Mouse (Mus musculus) heart, embryonic 11.5 days (tissue): ENCODE results near the gene Creb3l2. TPM values are rescaled to one million over a fixed set of nuclear protein-coding genes. Genes with fewer than 3 reads are reported as not detected.

ENCODE experiments used
- ATAC-seq: fragments of 200-750 bp; cut with Nextera tagmentation; replicated peaks from 2 replicates; pipeline ENCODE4 v1.8.0; 2017; ENCODE audit warnings: moderate library complexity; ENCODE audit not compliant: insufficient number of reproducible peaks, low FRiP score, low TSS enrichment
- H3K27ac ChIP-seq: fragments of 300-500 bp; sonication (generic); 2 replicates; pipeline ENCODE4 v1.5.1; 2014; ENCODE audit warnings: mild to moderate bottlenecking, low read depth, low read length
- H3K27me3 ChIP-seq: fragments of 300-500 bp; sonication (generic); 2 replicates; pipeline ENCODE4 v1.6.1; 2014; ENCODE audit warnings: mild to moderate bottlenecking, low read length, mixed read lengths; ENCODE audit not compliant: control insufficient read depth, insufficient read depth
- H3K36me3 ChIP-seq: fragments of 300-500 bp; sonication (generic); 2 replicates; pipeline ENCODE4 v1.6.1; 2014; ENCODE audit warnings: mild to moderate bottlenecking, low read length, moderate library complexity, mixed read lengths; ENCODE audit not compliant: control insufficient read depth, insufficient read depth
- H3K4me1 ChIP-seq: fragments of 300-500 bp; sonication (generic); 2 replicates; pipeline ENCODE4 v1.6.1; 2014; ENCODE audit warnings: low read length; ENCODE audit not compliant: control insufficient read depth, insufficient read depth
- H3K4me2 ChIP-seq: fragments of 300-500 bp; sonication (generic); 2 replicates; pipeline ENCODE4 v1.6.1; 2014; ENCODE audit warnings: mild to moderate bottlenecking, moderate library complexity
- H3K4me3 ChIP-seq: fragments of 300-500 bp; sonication (generic); 2 replicates; pipeline ENCODE4 v1.5.1; 2014; ENCODE audit warnings: low read depth, low read length
- H3K9ac ChIP-seq: fragments of 300-500 bp; sonication (generic); 2 replicates; pipeline ENCODE4 v1.6.1; 2014; ENCODE audit warnings: mild to moderate bottlenecking, low read depth, low read length, moderate library complexity
- H3K9me3 ChIP-seq: fragments of 300-500 bp; sonication (generic); replicated peaks from 2 replicates; pipeline ENCODE4 v1.6.1; 2016; ENCODE audit warnings: low read length; ENCODE audit not compliant: control insufficient read depth
- WGBS: fragments of 180-500 bp; shearing (Covaris S2); extraction: QIAGEN DNeasy Blood & Tissue Kit; methylation state at CpG from one replicate; pipeline ENCODE4 v1.1.7; 2014; ENCODE audit not compliant: insufficient replicate concordance; 5-methylcytosine and 5-hydroxymethylcytosine counted together
- polyA plus RNA-seq: library from polyadenylated mRNA; unstranded; fragments of >200 nt; fragmentation: Nextera tagmentation; extraction: Ambion mirVana; gene quantifications from 2 replicates; pipeline ENCODE4 v1.2.1, GENCODE M21; 2014

Creb3l2 gene
- polyA plus RNA-seq, 1 experiment from 2014 or later = 42.9 TPM

- ATAC-seq = peak; percentile 67; the same call in 1 of the 2 replicates
- no peaks in the 10 kb centered on the region for H3K9me3 ChIP-seq
- peaks cover 76% of the 10 kb centered on the region for H3K4me1 ChIP-seq
- H3K27me3 ChIP-seq = no peaks in the 10 kb centered on the region
- peaks cover 2% of the 10 kb centered on the region; the same call in 1 of the 2 replicates for H3K36me3 ChIP-seq
- H3K4me2 ChIP-seq = peak overlapping the region; percentile 29
- WGBS = 18% methylated on average over 7 of the region's 7 CpGs
- H3K27ac ChIP-seq = peak overlapping the region; percentile 97
- H3K9ac ChIP-seq = peak overlapping the region; percentile 69; the same call in 1 of the 2 replicates
- H3K4me3 ChIP-seq = no peak overlapping the region
Observed at GRCm38 (mm10) chr6:37415034-37415433, 26.9 kb downstream of the Creb3l2 start.

- ATAC-seq = no peak
- no peak overlapping the region for H3K4me3 ChIP-seq
- H3K27ac ChIP-seq = peak overlapping the region; percentile 97
- no peak overlapping the region for H3K9ac ChIP-seq
- WGBS = 80% methylated on average over 10 of the region's 10 CpGs
- peaks cover 2% of the 10 kb centered on the region; the same call in 1 of the 2 replicates for H3K36me3 ChIP-seq
- H3K27me3 ChIP-seq = no peaks in the 10 kb centered on the region
- H3K4me1 ChIP-seq = peaks cover 76% of the 10 kb centered on the region
- H3K4me2 ChIP-seq = no peak overlapping the region; the same call in 1 of the 2 replicates
- no peaks in the 10 kb centered on the region for H3K9me3 ChIP-seq
Observed at GRCm38 (mm10) chr6:37414576-37414975, 27.4 kb downstream of the Creb3l2 start.

- Histone ChIP-seq H3K27ac (no peak overlapping the region), H3K9me3 (no peaks in the 10 kb centered on the region), H3K36me3 (peaks cover 2% of the 10 kb centered on the region; the same call in 1 of the 2 replicates), H3K4me2 (no peak overlapping the region), H3K9ac (no peak overlapping the region), H3K27me3 (no peaks in the 10 kb centered on the region), H3K4me3 (no peak overlapping the region), H3K4me1 (peaks cover 65% of the 10 kb centered on the region)
- ATAC-seq = no peak
- WGBS = 71% methylated on average over 3 of the region's 3 CpGs
Observed at GRCm38 (mm10) chr6:37411696-37412095, 30.2 kb downstream of the Creb3l2 start.

- no peaks in the 10 kb centered on the region for H3K27me3 ChIP-seq
- H3K4me2 ChIP-seq = no peak overlapping the region
- no peak for ATAC-seq
- H3K4me3 ChIP-seq = no peak overlapping the region
- H3K9me3 ChIP-seq = no peaks in the 10 kb centered on the region
- H3K9ac ChIP-seq = no peak overlapping the region
- H3K36me3 ChIP-seq = peaks cover 2% of the 10 kb centered on the region; the same call in 1 of the 2 replicates
- H3K27ac ChIP-seq = peak overlapping the region; percentile 29; the same call in 1 of the 2 replicates
- H3K4me1 ChIP-seq = peaks cover 51% of the 10 kb centered on the region
- WGBS = 50% methylated on average over 2 of the region's 2 CpGs
Observed at GRCm38 (mm10) chr6:37409829-37410228, 32.1 kb downstream of the Creb3l2 start.

GRCm38 (mm10) chr6:37407876-37408275 is 34.1 kb downstream of the Creb3l2 start:
- Histone ChIP-seq H3K36me3 (no peaks in the 10 kb centered on the region; the same call in 1 of the 2 replicates), H3K9ac (no peak overlapping the region), H3K4me3 (no peak overlapping the region), H3K27me3 (no peaks in the 10 kb centered on the region), H3K4me2 (no peak overlapping the region), H3K9me3 (no peaks in the 10 kb centered on the region), H3K27ac (no peak overlapping the region), H3K4me1 (peaks cover 54% of the 10 kb centered on the region)
- WGBS = 88% methylated on average over 3 of the region's 3 CpGs
- ATAC-seq = no peak

GRCm38 (mm10) chr6:37406903-37407302 is 35.0 kb downstream of the Creb3l2 start:
- no peak for ATAC-seq
- WGBS = 48% methylated on average over 6 of the region's 6 CpGs
- H3K9ac ChIP-seq = no peak overlapping the region
- no peaks in the 10 kb centered on the region for H3K27me3 ChIP-seq
- H3K27ac ChIP-seq = no peak overlapping the region
- H3K36me3 ChIP-seq = no peaks in the 10 kb centered on the region; the same call in 1 of the 2 replicates
- no peak overlapping the region for H3K4me2 ChIP-seq
- peaks cover 55% of the 10 kb centered on the region for H3K4me1 ChIP-seq
- H3K9me3 ChIP-seq = no peaks in the 10 kb centered on the region
- no peak overlapping the region for H3K4me3 ChIP-seq

GRCm38 (mm10) chr6:37406018-37406417 is 35.9 kb downstream of the Creb3l2 start:
- H3K9me3 ChIP-seq = no peaks in the 10 kb centered on the region

GRCm38 (mm10) chr6:37404325-37404724 is 37.6 kb downstream of the Creb3l2 start:
- 0 out of 2 replicates have a peak overlapping the region, but pooled peaks have one; percentile 6 for H3K27ac ChIP-seq
- 68% methylated on average over 3 of the region's 3 CpGs for WGBS
- no peak overlapping the region for H3K4me3 ChIP-seq
- H3K9ac ChIP-seq = no peak overlapping the region
- H3K9me3 ChIP-seq = no peaks in the 10 kb centered on the region
- no peaks in the 10 kb centered on the region for H3K36me3 ChIP-seq
- H3K27me3 ChIP-seq = no peaks in the 10 kb centered on the region
- H3K4me2 ChIP-seq = no peak overlapping the region
- peaks cover 56% of the 10 kb centered on the region for H3K4me1 ChIP-seq
- ATAC-seq = no peak

More at GRCm38 (mm10) chr6:37406018-37406417, 35.9 kb downstream of the Creb3l2 start:
- WGBS = 82% methylated on average over 10 of the region's 10 CpGs
- ATAC-seq = no peak
- Histone ChIP-seq H3K36me3 (no peaks in the 10 kb centered on the region; the same call in 1 of the 2 replicates), H3K9ac (no peak overlapping the region), H3K4me2 (no peak overlapping the region), H3K27ac (no peak overlapping the region), H3K4me1 (peaks cover 56% of the 10 kb centered on the region), H3K27me3 (no peaks in the 10 kb centered on the region), H3K4me3 (no peak overlapping the region)

- ATAC-seq = no peak
- peaks cover 75% of the 10 kb centered on the region for H3K4me1 ChIP-seq
- peak overlapping the region; percentile 87 for H3K27ac ChIP-seq
- WGBS = 27% methylated on average over 7 of the region's 7 CpGs
- H3K9me3 ChIP-seq = no peaks in the 10 kb centered on the region
- no peaks in the 10 kb centered on the region for H3K36me3 ChIP-seq
- H3K4me2 ChIP-seq = peak overlapping the region; percentile 43
- H3K9ac ChIP-seq = 0 out of 2 replicates have a peak overlapping the region, but pooled peaks have one; percentile 49
- H3K27me3 ChIP-seq = no peaks in the 10 kb centered on the region
- no peak overlapping the region for H3K4me3 ChIP-seq
Observed at GRCm38 (mm10) chr6:37401928-37402327, 40.0 kb downstream of the Creb3l2 start.
